Mouse (Mus musculus): ENCODE results near the gene Fgf18. TPM values are rescaled to one million over a fixed set of nuclear protein-coding genes. Genes with fewer than 3 reads are reported as not detected.
A peak's percentile ranks its signal among the peaks of the same experiment; 100 is the strongest.

The Fgf18 gene
- total RNA-seq, 2 experiments from 2014 or later = 6.1 to 7.3 TPM

DNA sequence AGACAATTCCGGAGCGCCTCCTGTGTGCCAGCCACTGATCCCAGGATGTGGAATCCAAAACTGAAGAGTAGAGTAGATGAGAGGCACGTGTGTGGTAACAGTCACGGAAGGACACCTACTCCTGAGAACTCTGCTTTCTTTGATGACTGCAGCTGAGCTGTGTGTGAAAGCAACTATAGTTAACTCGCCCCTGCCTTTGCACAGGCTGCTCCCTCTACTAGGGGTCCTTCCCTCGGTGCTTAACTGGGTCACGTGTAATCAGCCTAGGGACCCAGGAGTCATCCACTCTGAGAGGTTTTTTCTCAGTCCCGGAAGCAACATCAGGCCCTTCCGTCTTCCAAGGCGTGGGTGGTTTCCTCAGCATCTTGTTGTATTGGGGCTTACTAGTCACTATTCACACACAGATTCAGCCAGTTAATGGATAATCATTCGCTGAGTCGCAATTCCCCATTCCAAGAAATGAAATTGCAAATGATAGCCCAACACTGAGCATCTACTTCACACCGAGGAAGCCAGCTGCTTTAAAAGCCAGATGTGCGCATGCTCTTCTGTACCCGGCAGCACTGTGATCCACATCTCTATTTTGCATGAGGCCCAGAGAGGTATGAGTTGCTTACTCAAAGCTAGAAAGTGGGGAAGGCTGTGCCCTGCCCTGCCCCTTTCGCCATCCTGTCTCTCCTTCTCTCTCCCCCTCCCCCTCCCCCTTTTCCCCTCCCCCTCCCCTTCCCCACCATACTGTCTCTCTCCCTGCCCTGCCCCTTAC, 67.0 kb downstream of the Fgf18 start:
- no peak for DNase-seq
- intact Hi-C loops (cut with DNase I) = no loop called here

DNA sequence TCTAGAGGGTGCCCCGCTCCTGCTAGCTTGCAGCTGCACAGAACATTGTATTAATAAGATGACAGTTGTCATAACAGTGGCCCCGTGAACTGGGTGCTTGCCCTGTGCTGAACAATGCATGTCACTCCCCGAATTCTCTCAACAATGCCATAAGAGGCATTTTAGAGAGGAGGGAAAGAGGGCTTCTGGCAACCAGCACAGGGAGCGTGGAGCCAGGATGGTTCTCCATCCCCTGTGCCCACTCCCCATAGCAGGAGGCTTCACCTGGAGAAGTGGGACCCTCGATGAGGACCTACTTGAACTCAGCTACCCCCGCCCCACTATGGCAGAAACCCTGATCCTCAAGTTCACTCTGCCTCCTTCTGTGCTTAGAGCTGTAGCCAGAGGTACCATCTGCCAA, 67.8 kb downstream of the Fgf18 start:
- DNase-seq = no peak
- intact Hi-C loops (cut with DNase I) = no loop called here

DNA sequence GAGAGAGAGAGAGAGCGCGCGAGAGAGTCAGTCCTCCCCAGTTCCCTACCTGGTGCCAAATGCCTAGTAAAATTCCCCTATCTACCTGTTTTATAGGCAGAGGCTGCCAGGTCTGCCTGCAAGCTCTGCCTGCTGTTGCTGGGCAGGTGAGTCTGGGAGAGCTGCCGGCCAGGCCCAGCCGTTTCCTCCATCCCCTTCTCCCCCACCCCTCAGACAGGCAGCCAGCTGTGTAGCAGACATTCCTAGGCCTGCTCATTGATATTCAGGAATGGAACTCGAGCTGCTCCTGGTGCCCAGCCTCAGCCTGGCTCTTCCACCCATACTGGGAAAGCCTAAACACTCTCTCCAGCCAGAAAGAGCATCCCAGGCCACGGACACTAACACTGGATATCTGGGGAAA, 69.2 kb downstream of the Fgf18 start:
- no peak for DNase-seq
- intact Hi-C loops (cut with DNase I) = no loop called here

DNA sequence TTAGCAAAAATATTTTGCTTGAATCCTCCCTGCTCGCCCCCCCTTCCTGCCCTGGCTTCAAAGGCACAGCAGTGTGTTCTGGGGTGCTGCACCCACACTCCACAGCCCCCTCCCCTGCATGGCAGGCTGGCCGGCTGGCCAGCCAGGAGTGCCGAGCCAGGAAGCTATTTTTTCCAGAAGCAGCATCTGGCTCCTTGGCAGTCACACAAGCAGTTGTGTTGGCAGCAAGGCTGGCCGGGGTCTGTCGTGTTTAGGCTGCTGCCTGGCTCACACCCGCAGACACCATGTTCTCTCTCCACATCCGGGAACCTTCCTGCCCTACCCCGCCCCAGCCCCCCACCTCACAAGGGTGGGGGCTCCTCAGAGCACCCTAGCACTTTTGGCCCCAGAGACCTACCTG, 71.9 kb downstream of the Fgf18 start:
- intact Hi-C loops (cut with DNase I) = no loop called here
- DNase-seq = peak; percentile 66 to 82

DNA sequence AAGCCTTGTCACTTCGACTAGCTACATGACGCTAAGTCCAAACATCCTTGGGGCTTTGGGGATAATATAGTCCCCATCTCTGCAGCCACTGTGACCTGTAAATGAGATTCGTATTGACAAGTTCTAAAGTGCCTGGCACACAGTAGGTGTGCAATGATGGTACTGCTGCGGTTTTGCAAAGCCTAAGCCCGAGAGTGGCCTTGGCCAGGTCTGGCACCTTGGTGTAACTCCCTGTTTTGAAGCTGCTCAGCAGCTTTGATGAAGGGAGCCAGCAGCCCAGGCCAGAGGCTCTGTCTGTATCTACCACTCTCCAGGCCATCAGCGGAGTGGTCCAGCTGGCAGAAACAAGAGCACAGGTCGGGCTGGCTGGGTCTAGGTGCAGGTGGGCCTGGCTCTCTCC, 72.7 kb downstream of the Fgf18 start:
- DNase-seq = peak; percentile 31 to 44
- intact Hi-C loops (cut with DNase I) = no loop called here

DNA sequence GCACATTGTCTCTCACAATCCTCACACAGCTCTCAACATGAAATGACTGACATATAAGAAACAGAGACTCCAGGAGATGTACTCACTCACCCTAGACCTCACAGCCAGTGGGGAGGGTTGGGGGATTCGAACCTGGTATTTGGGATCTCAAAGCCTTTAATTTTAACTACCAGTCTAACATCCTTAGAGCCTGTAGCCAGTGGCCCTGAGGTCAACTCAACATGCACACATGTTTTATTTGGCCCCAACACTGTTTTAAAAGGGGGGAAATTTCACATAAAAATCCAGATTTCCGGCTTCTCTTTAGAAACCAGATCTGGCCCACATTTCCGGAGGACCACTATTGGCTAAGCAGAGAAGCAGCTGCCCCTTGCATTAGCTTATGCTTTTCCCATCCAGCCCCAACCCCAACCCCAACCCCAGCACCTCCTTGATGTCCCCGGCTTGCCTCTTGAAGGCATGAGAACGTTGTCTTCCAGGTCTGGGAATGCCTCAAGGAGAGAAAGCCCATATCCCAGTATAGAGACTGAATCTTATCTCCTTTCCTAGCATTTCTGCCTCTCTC, 75.8 kb downstream of the Fgf18 start:
- intact Hi-C loops (cut with DNase I) = no loop called here
- no peak for DNase-seq

DNA sequence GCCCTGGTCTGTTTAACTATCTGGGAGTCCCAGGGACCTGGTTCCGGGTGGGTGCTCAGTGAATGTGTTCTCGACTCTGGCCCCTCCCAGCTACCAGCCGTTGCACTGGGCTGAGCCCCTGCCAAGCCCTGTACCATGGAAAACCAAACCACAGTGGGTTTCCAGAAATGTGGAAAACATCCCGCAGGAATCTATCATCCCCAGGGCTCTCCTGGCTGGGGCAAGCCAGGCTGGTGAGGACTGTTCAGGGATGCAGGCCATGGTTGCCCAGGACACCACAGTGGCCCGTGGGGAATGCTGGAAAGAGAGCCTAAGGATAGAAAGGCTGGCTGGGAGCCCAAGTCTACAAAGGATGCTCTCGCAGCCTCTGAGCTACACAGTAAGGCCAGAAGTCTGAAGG, 76.7 kb downstream of the Fgf18 start:
- DNase-seq = no peak
- intact Hi-C loops (cut with DNase I) = no loop called here

Other genes with a start within 250 kb of the Fgf18 start
- 100 to 1,000 TPM; 202 to 225 TPM for gene Npm1, start 15.8 kb upstream of the Fgf18 start, total RNA-seq (2021)
- not detected for gene Tlx3, start 56.2 kb upstream of the Fgf18 start, total RNA-seq (2021)
- gene Gm12117, start 129.3 kb upstream of the Fgf18 start, total RNA-seq (2021) = not detected

Data from heart, postnatal 10 days (tissue).